Mouse (Mus musculus): ENCODE results near the gene Cnot10.

DNA sequence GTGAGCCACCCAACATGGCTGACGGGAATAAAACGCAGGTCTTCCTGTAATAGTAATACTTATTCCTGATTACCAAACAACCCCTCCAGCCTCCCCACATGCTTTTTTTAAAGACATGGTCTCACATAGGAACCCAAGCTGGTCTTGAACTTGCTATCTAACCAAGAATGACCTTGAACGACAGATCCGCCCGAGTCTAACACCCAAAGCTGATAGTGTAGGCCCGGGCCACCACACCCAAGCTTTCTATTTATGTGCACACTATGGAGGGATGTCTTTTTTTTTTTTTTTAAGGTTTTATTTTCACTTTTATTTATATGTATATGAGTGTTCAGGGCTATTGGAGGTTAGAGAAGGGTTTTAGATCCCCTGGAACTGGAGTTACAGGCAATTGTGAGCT is 15.8 kb downstream of the Cnot10 start:
- TF ChIP-seq CTCF (IDR thresholded peaks at IDR 0.05; ENCODE audit: extremely low read depth, insufficient read length, insufficient replicate concordance, low read depth, low read length) (no peak), POLR2A (IDR thresholded peaks at IDR 0.05; ENCODE audit: low read depth, low read length) (no peak)
